Mouse (Mus musculus) liver, embryonic 14.5 days (tissue): ENCODE data around the gene Rpn1.

ENCODE experiments used
- CTCF ChIP-seq: IDR thresholded peaks from 2 replicates; pipeline ENCODE4 v1.5.1; 2016; ENCODE audit warnings: antibody characterized with exemption, low read depth, control low read depth
- EP300 ChIP-seq: IDR thresholded peaks from 2 replicates; pipeline ENCODE4 v1.6.1; 2016; ENCODE audit warnings: antibody characterized with exemption, low read depth

GRCm38 (mm10) chr6:88140264-88140663 lies 56.0 kb downstream of the Rpn1 start:
- no peak for TF ChIP-seq CTCF
- TF ChIP-seq EP300 = no peak
